In genomic region chr12:82251328-82251727, GRCm38 (mm10) we compare ENCODE assay signal across 24 mouse cellular contexts.
"Had no signal": no experiment of that assay in that cellular context is flagged by ENCODE, and none has a peak within 500 bp of the region (broad histone marks: within the 10 kb centered on the region; RNA-seq: fewer than 3 reads in every experiment).

No protein-coding gene starts in this region.

- H3K4me1 ChIP-seq: midbrain, embryonic 12.5 days had no signal

- H3K27me3 ChIP-seq: intestine, embryonic 15.5 days; limb, embryonic 12.5 days; limb, embryonic 15.5 days; megakaryocyte, embryonic 14.5 days; midbrain, embryonic 12.5 days; stomach, embryonic 15.5 days had no signal

- H3K4me3 ChIP-seq: intestine, embryonic 15.5 days; limb, embryonic 12.5 days; limb, embryonic 15.5 days; megakaryocyte, embryonic 14.5 days; midbrain, embryonic 12.5 days; myocyte; stomach, embryonic 15.5 days had no signal

- H3K27ac ChIP-seq: intestine, embryonic 15.5 days; limb, embryonic 12.5 days; limb, embryonic 15.5 days; liver, embryonic 14.5 days; macrophage; midbrain, embryonic 12.5 days; stomach, embryonic 15.5 days had no signal

- DNase-seq: kidney, adult 18-20 months; kidney, adult 9 months; kidney, postnatal 14 days; kidney, postnatal 4 days; left cerebral cortex, postnatal 4 days; liver, postnatal 0 days; lung, embryonic 14.5 days; right cerebral cortex, adult 18-20 months; right cerebral cortex, postnatal 25 days; spleen, adult 18-20 months; thymus, adult 2 months; thymus, postnatal 14 days had no signal

- H3K36me3 ChIP-seq: intestine, embryonic 15.5 days; limb, embryonic 15.5 days; midbrain, embryonic 12.5 days; stomach, embryonic 15.5 days had no signal

- ATAC-seq: intestine, embryonic 15.5 days; liver, postnatal 0 days; lung, postnatal 0 days; midbrain, embryonic 16.5 days had no signal

- H3K9me3 ChIP-seq: intestine, embryonic 15.5 days; limb, embryonic 12.5 days; limb, embryonic 15.5 days; megakaryocyte, embryonic 14.5 days; midbrain, embryonic 12.5 days; stomach, embryonic 15.5 days had no signal

- H3K9ac ChIP-seq: intestine, embryonic 15.5 days; limb, embryonic 12.5 days; limb, embryonic 15.5 days; liver, embryonic 14.5 days; liver, postnatal 0 days; lung, embryonic 14.5 days; midbrain, embryonic 12.5 days; stomach, embryonic 15.5 days had no signal

- H3K4me2 ChIP-seq: intestine, embryonic 15.5 days; limb, embryonic 12.5 days; limb, embryonic 15.5 days; liver, embryonic 11.5 days; lung, embryonic 14.5 days; midbrain, embryonic 12.5 days; stomach, embryonic 15.5 days had no signal
